Mouse (Mus musculus) neural tube, embryonic 12.5 days (tissue): Measurements from ENCODE around the gene Gm32742. TPM values are rescaled to one million over a fixed set of nuclear protein-coding genes. Genes with fewer than 3 reads are reported as not detected.

Source experiments
- ATAC-seq: fragments of 200-750 bp; cut with Nextera tagmentation; 2 replicates; pipeline ENCODE4 v1.8.0; 2017; ENCODE audit warnings: low read depth, mild to moderate bottlenecking, moderate TSS enrichment, moderate library complexity; ENCODE audit not compliant: low FRiP score
- H3K27ac ChIP-seq: fragments of 300-500 bp; sonication (generic); 2 replicates; pipeline ENCODE4 v1.5.1; 2016
- H3K27me3 ChIP-seq: fragments of 300-500 bp; sonication (generic); replicated peaks from 2 replicates; pipeline ENCODE4 v1.6.1; 2016; ENCODE audit warnings: mild to moderate bottlenecking
- H3K36me3 ChIP-seq: fragments of 300-500 bp; sonication (generic); 2 replicates; pipeline ENCODE4 v1.6.1; 2016; ENCODE audit warnings: mild to moderate bottlenecking
- H3K4me1 ChIP-seq: fragments of 300-500 bp; sonication (generic); 2 replicates; pipeline ENCODE4 v1.6.1; 2016
- H3K4me2 ChIP-seq: fragments of 300-500 bp; sonication (generic); replicated peaks from 2 replicates; pipeline ENCODE4 v1.6.1; 2016; ENCODE audit warnings: mild to moderate bottlenecking
- H3K4me3 ChIP-seq: fragments of 300-500 bp; sonication (generic); 2 replicates; pipeline ENCODE4 v1.5.1; 2016
- H3K9ac ChIP-seq: fragments of 300-500 bp; sonication (generic); 2 replicates; pipeline ENCODE4 v1.6.1; 2016; ENCODE audit warnings: mild to moderate bottlenecking
- H3K9me3 ChIP-seq: fragments of 300-500 bp; sonication (generic); 2 replicates; pipeline ENCODE4 v1.6.1; 2016; ENCODE audit warnings: mild to moderate bottlenecking
- WGBS: fragments of 180-500 bp; shearing (Covaris S2); methylation state at CpG from one replicate; pipeline ENCODE4 v1.1.7; 2016; 5-methylcytosine and 5-hydroxymethylcytosine counted together
- microRNA counts: library from miRNA; unstranded; fragments of <30 nt; microRNA quantifications from one replicate; lab custom pipeline; 2017
- microRNA-seq: library from miRNA; unstranded; fragments of <30 nt; microRNA quantifications from one replicate; pipeline ENCODE4, GENCODE M21; 2017
- polyA plus RNA-seq: library from polyadenylated mRNA; unstranded; fragments of >200 nt; fragmentation: Nextera tagmentation; extraction: Ambion mirVana; gene quantifications from 2 replicates; pipeline ENCODE4 v1.2.1, GENCODE M21; 2016

Gm32742 gene
- polyA plus RNA-seq, 1 experiment from 2014 or later = 0.03 TPM

GRCm38 (mm10) chr9:51096306-51096705, 69.0 kb downstream of the Gm32742 start:
- H3K9ac ChIP-seq = no peak overlapping the region
- no peaks in the 10 kb centered on the region for H3K9me3 ChIP-seq
- H3K27me3 ChIP-seq = no peaks in the 10 kb centered on the region
- H3K36me3 ChIP-seq = no peaks in the 10 kb centered on the region
- no peak overlapping the region for H3K4me3 ChIP-seq
- 64% methylated on average over 2 of the region's 2 CpGs for WGBS
- ATAC-seq = no peak
- no peak overlapping the region for H3K27ac ChIP-seq
- H3K4me1 ChIP-seq = no peaks in the 10 kb centered on the region
- no peak overlapping the region for H3K4me2 ChIP-seq

GRCm38 (mm10) chr9:51093697-51094096, 71.6 kb downstream of the Gm32742 start:
- no peak overlapping the region for H3K4me3 ChIP-seq
- H3K27me3 ChIP-seq = no peaks in the 10 kb centered on the region
- no peak overlapping the region for H3K27ac ChIP-seq
- no peak overlapping the region for H3K9ac ChIP-seq
- 78% methylated on average over 5 of the region's 5 CpGs for WGBS
- no peaks in the 10 kb centered on the region for H3K9me3 ChIP-seq
- ATAC-seq = no peak
- H3K36me3 ChIP-seq = no peaks in the 10 kb centered on the region
- no peaks in the 10 kb centered on the region for H3K4me1 ChIP-seq
- H3K4me2 ChIP-seq = no peak overlapping the region

GRCm38 (mm10) chr9:51081614-51082013, 83.7 kb downstream of the Gm32742 start:
- 86% methylated on average over 5 of the region's 5 CpGs for WGBS
- no peaks in the 10 kb centered on the region for H3K36me3 ChIP-seq
- H3K27ac ChIP-seq = no peak overlapping the region
- H3K4me2 ChIP-seq = no peak overlapping the region
- H3K4me3 ChIP-seq = no peak overlapping the region
- H3K9me3 ChIP-seq = no peaks in the 10 kb centered on the region
- peaks cover 7% of the 10 kb centered on the region for H3K4me1 ChIP-seq
- H3K9ac ChIP-seq = no peak overlapping the region
- peaks cover 7% of the 10 kb centered on the region; the same call in 1 of the 2 replicates for H3K27me3 ChIP-seq
- no peak for ATAC-seq

MicroRNA genes within 50 kb of the gene (microRNA counts, 519-probe panel; counts per million panel counts)
- microRNA mmu-miR-34b-3p (lab: Ali Mortazavi, UCI) (342 counts per million, percentile 67 among the panel's probes with 10 or more counts), microRNA mmu-miR-34b-5p (lab: Ali Mortazavi, UCI) (342 counts per million, percentile 67 among the panel's probes with 10 or more counts), microRNA mmu-miR-34c (lab: Ali Mortazavi, UCI) (342 counts per million, percentile 67 among the panel's probes with 10 or more counts)

Small RNAs within 50 kb of the gene (microRNA-seq; reads per million reads assigned to microRNA genes)
- gene Mir34b (20.5 reads per million, percentile 30 among the genes with 10 or more reads in this experiment), gene Mir34c (444 reads per million, percentile 71 among the genes with 10 or more reads in this experiment)

Other genes starting within 250 kb of the Gm32742 start
- gene Sik2, start 156.4 kb downstream of the Gm32742 start, polyA plus RNA-seq = 14.3 and 14.4 TPM in 2 replicates
- not detected in 2 replicates for gene Btg4, start 104.6 kb downstream of the Gm32742 start, polyA plus RNA-seq
- 2.0 and 2.1 TPM in 2 replicates for gene Layn, start 88.4 kb downstream of the Gm32742 start, polyA plus RNA-seq
- 0.20 TPM in 1 of 2 replicates, not detected in the other for gene 4833427G06Rik, start 63.4 kb downstream of the Gm32742 start, polyA plus RNA-seq
- gene Pou2af1, start 48.2 kb upstream of the Gm32742 start, polyA plus RNA-seq = 0.34 TPM in 1 of 2 replicates, not detected in the other
- gene Colca2, start 113.1 kb upstream of the Gm32742 start, polyA plus RNA-seq = 0.75 and 0.79 TPM in 2 replicates
- not detected in 2 replicates for gene 1810046K07Rik, start 163.4 kb upstream of the Gm32742 start, polyA plus RNA-seq